Mouse (Mus musculus) bone marrow, adult 2 months (tissue): ENCODE results near the gene Casq1.

ENCODE experiments used
- CTCF ChIP-seq: fragments of 200-500 bp; IDR thresholded peaks from 2 replicates; pipeline ENCODE4 v1.5.1; 2011; ENCODE audit warnings: low read length, control low read depth; ENCODE audit not compliant: control insufficient read depth, insufficient read depth
- POLR2A ChIP-seq: fragments of 200-500 bp; IDR thresholded peaks from 2 replicates; pipeline ENCODE4 v1.6.1; 2011; ENCODE audit warnings: low read depth, mild to moderate bottlenecking, control low read depth, low read length, borderline replicate concordance; ENCODE audit not compliant: control insufficient read depth

DNA sequence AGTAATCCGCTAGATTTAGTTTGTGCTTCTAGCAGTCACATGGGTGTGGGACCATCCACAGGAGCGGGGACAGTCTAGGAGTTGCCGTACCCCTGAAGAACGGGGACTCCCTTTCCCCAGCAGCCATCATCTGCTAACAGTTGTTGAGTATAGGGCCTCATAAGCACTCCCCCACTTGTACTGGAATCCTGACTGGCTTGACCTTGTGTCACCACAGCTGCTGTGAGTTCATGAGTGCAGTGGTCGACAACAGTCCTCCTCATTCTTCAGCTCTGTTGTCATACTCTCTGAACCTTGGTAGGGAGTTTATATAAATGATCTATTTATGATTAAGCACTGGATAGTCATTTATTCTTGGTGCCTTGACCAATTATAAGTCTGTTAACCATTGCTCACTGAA, 49.9 kb downstream of the Casq1 start:
- TF ChIP-seq CTCF (no peak), POLR2A (no peak)
